Mouse (Mus musculus): ENCODE data around the gene Gm21739.
"Not testable (repeated sequence)": the region's sequence is repeated elsewhere in the genome, so short reads cannot be mapped to it uniquely, and the experiment has no call there.

Gene Gm21739

GRCm38 (mm10) chrY:44264344-44264743 lies at the start of gene Gm21739:
Gene Gm21739 (minus strand): TSS chrY:44264444.
- not testable (repeated sequence) for DNase-seq (ENCODE audit: low read depth, low spot score)

Measured in ES-CJ7 (cell line).